Mouse (Mus musculus) hindbrain, embryonic 11.5 days (tissue): Measurements from ENCODE around the gene Carhsp1. TPM values are rescaled to one million over a fixed set of nuclear protein-coding genes. Genes with fewer than 3 reads are reported as not detected.

Source experiments
- ATAC-seq: fragments of 200-750 bp; cut with Nextera tagmentation; 2 replicates; pipeline ENCODE4 v1.8.0; 2017; ENCODE audit warnings: mild to moderate bottlenecking, moderate TSS enrichment, moderate library complexity; ENCODE audit not compliant: low FRiP score
- DNase-seq: peaks from one replicate; pipeline ENCODE4 v3.0.0-alpha.2; 2015; ENCODE audit warnings: low spot score
- H3K27ac ChIP-seq: fragments of 300-500 bp; sonication (generic); 2 replicates; pipeline ENCODE4 v1.5.1; 2014; ENCODE audit warnings: mild to moderate bottlenecking, low read depth, low read length
- H3K27me3 ChIP-seq: fragments of 300-500 bp; sonication (generic); 2 replicates; pipeline ENCODE4 v1.6.1; 2014; ENCODE audit warnings: mild to moderate bottlenecking, low read length, moderate library complexity, mixed read lengths; ENCODE audit not compliant: control insufficient read depth, insufficient read depth
- H3K36me3 ChIP-seq: fragments of 300-500 bp; sonication (generic); 2 replicates; pipeline ENCODE4 v1.6.1; 2014; ENCODE audit warnings: mild to moderate bottlenecking, low read length, moderate library complexity, mixed read lengths; ENCODE audit not compliant: control insufficient read depth, insufficient read depth
- H3K4me1 ChIP-seq: fragments of 300-500 bp; sonication (generic); replicated peaks from 2 replicates; pipeline ENCODE4 v1.6.1; 2014; ENCODE audit warnings: low read length, mixed read lengths; ENCODE audit not compliant: control insufficient read depth, insufficient read depth
- H3K4me2 ChIP-seq: fragments of 300-500 bp; sonication (generic); replicated peaks from 2 replicates; pipeline ENCODE4 v1.6.1; 2014; ENCODE audit warnings: mild to moderate bottlenecking, low read depth, low read length
- H3K4me3 ChIP-seq: fragments of 300-500 bp; sonication (generic); 2 replicates; pipeline ENCODE4 v1.5.1; 2014; ENCODE audit warnings: low read depth, low read length
- H3K9ac ChIP-seq: fragments of 300-500 bp; sonication (generic); 2 replicates; pipeline ENCODE4 v1.6.1; 2014; ENCODE audit warnings: low read depth, low read length
- H3K9me3 ChIP-seq: fragments of 300-500 bp; sonication (generic); 2 replicates; pipeline ENCODE4 v1.6.1; 2016; ENCODE audit warnings: low read length; ENCODE audit not compliant: control insufficient read depth
- WGBS: fragments of 180-500 bp; shearing (Covaris S2); extraction: QIAGEN DNeasy Blood & Tissue Kit; methylation state at CpG from one replicate; pipeline ENCODE4 v1.1.7; 2014; 5-methylcytosine and 5-hydroxymethylcytosine counted together
- polyA plus RNA-seq: library from polyadenylated mRNA; unstranded; fragments of >200 nt; fragmentation: Nextera tagmentation; extraction: Ambion mirVana; gene quantifications from 2 replicates; pipeline ENCODE4 v1.2.1, GENCODE M21; 2014

Gene Carhsp1
- polyA plus RNA-seq, 1 experiment from 2014 or later, result 78.1 TPM

DNA sequence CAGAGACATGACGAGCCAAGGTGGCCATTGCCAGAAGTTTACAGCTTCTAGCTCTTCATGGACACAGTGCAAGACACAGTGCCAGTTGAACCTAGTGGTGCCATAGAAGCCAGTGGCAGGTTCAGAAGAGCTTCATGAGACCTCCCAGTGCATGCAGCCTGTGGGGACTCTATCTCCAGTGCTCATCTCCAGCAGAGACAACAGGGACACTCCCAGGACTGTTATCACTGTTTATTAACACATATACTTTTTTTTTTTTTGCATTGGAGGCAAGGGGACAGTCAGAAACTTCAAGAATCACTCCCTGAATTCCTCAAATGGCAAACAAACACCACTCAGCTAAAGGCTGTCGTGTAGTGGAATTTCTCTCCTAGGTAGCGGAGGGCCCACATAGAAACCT is 58.5 kb downstream of the Carhsp1 start:
- Histone ChIP-seq H3K27me3 (peaks cover 9% of the 10 kb centered on the region), H3K27ac (no peak overlapping the region), H3K9ac (no peak overlapping the region), H3K36me3 (no peaks in the 10 kb centered on the region; the same call in 1 of the 2 replicates), H3K4me2 (no peak overlapping the region), H3K4me3 (no peak overlapping the region), H3K9me3 (no peaks in the 10 kb centered on the region), H3K4me1 (no peaks in the 10 kb centered on the region)
- ATAC-seq (no peak), DNase-seq (no peak)
- 80% methylated on average over 3 of the region's 3 CpGs for WGBS

DNA sequence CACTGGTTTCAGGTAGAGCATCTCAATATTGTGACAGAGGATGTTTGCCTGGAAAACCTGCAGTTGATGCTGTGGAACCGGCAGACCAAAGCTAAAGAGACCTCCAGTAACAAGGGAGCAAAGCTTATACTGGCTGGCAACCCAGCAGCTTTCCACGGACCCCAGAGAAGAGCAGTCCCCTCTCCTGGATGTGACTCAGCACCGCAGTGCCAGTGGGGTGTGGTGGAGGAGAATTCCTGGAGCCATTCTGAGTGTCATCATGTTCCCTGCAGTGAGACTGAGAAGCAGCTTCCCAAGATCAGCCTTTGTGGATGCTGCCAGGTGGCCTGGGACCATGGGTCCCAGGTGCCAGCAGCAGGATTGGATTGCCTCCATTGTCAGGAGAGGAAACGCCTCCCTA is 58.9 kb downstream of the Carhsp1 start:
- Histone ChIP-seq H3K27ac (no peak overlapping the region), H3K27me3 (peaks cover 9% of the 10 kb centered on the region)
- ATAC-seq, result no peak

DNA sequence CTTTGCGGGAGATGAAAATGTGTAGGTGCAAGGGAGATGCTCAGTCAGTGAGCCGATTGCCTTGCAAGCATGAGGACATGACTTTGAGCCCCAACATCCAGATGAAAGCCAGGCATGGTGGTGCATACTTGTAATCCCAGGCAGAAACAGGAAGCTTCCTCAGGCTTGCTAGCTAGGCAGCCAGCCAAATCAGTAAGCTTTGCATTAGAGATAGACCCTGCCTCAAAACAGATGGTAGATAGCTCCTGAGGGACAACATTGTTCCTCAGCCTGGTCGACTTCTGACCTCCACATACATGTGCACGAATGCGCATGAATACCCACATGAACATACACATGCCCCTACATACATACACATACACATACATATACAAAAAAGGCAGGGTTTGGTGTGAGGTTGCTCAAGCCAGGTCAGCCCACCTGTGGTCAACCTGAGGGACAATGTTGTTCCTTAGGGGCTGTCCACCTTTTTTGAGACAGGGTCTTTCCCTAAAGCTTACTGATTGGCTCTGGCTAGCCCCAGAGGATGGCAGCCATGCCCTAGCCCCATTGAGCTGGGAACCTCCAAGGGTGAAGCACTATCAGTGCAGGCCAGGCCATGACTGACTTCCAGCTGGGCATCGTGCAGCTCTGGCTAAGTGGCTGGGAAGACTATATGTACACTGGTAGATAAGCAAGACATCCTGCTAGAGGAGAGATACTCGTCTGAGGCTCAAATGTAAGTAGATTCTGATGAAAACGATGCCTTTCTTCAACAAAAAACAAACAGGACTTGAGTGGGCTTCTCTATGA is 59.5 kb downstream of the Carhsp1 start:
- WGBS, result 87% methylated on average over 8 of the region's 8 CpGs
- Histone ChIP-seq H3K4me3 (no peak overlapping the region), H3K4me2 (no peak overlapping the region), H3K9ac (no peak overlapping the region), H3K9me3 (no peaks in the 10 kb centered on the region), H3K36me3 (no peaks in the 10 kb centered on the region; the same call in 1 of the 2 replicates), H3K4me1 (no peaks in the 10 kb centered on the region), H3K27ac (no peak overlapping the region), H3K27me3 (peaks cover 9% of the 10 kb centered on the region; the same call in 1 of the 2 replicates)
- DNase-seq, result no peak
- ATAC-seq, result no peak

More for the DNA sequence above, 58.9 kb downstream of the Carhsp1 start:
- Histone ChIP-seq H3K9ac (no peak overlapping the region), H3K4me3 (no peak overlapping the region), H3K36me3 (no peaks in the 10 kb centered on the region; the same call in 1 of the 2 replicates), H3K4me2 (no peak overlapping the region), H3K4me1 (no peaks in the 10 kb centered on the region), H3K9me3 (no peaks in the 10 kb centered on the region)
- no peak for DNase-seq
- WGBS, result 81% methylated on average over 4 of the region's 4 CpGs

DNA sequence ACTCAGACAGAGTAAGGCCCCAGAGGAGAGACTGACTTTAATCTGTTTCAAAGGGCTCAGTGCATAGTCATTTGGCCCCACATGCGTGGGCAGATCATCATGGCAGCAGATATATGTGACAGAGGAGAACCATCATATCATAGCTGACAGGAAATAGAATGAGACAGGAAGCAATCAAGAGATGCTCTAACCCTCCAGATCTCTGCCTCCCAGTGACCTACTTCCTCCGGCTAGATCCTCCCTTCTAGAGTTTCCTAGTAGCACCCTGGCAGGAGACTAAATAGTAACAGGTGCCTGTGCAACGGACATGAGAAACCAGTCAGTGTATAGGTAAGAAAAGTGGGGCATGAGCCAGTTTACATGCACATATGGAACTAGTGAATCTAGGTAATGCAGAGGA is 61.6 kb downstream of the Carhsp1 start:
- H3K36me3 ChIP-seq, result no peaks in the 10 kb centered on the region; the same call in 1 of the 2 replicates
- H3K4me3 ChIP-seq, result no peak overlapping the region
- DNase-seq, result no peak
- no peaks in the 10 kb centered on the region for H3K4me1 ChIP-seq
- H3K9ac ChIP-seq, result no peak overlapping the region
- no peak for ATAC-seq
- no peak overlapping the region for H3K4me2 ChIP-seq
- H3K27me3 ChIP-seq, result peaks cover 6% of the 10 kb centered on the region; the same call in 1 of the 2 replicates
- 78% methylated on average over 3 of the region's 3 CpGs for WGBS
- no peak overlapping the region for H3K27ac ChIP-seq
- no peaks in the 10 kb centered on the region for H3K9me3 ChIP-seq

Other genes with a start within 250 kb of the Carhsp1 start
- gene Tmem114, start 247.0 kb downstream of the Carhsp1 start, polyA plus RNA-seq, result 0.12 TPM in 1 of 2 replicates, not detected in the other
- gene Mettl22, start 201.4 kb downstream of the Carhsp1 start, polyA plus RNA-seq, result 21.1 and 24.2 TPM in 2 replicates
- 27.4 and 33.1 TPM in 2 replicates for gene Abat, start 158.7 kb downstream of the Carhsp1 start, polyA plus RNA-seq
- 40.3 and 43.3 TPM in 2 replicates for gene Pmm2, start 34.5 kb downstream of the Carhsp1 start, polyA plus RNA-seq
- gene Tmem186, start 34.4 kb downstream of the Carhsp1 start, polyA plus RNA-seq, result 15.8 and 20.2 TPM in 2 replicates
- gene Gm5767, start 8.6 kb upstream of the Carhsp1 start, polyA plus RNA-seq, result not detected in 2 replicates
- gene Usp7, start 120.2 kb upstream of the Carhsp1 start, polyA plus RNA-seq, result 36.9 and 51.9 TPM in 2 replicates
- gene 1810013L24Rik, start 157.9 kb upstream of the Carhsp1 start, polyA plus RNA-seq, result 20.7 and 23.0 TPM in 2 replicates